Mouse (Mus musculus) kidney, adult 2 months (tissue): ENCODE measurements around the gene Slc29a2.

ENCODE experiments used
- CTCF ChIP-seq: fragments of 200-500 bp; conservative IDR thresholded peaks from 2 replicates; pipeline ENCODE4 v1.5.1; 2011; ENCODE audit warnings: low read depth, mild to moderate bottlenecking, control low read depth, low read length, moderate library complexity, mixed read lengths; ENCODE audit not compliant: insufficient read depth, insufficient read length
- POLR2A ChIP-seq: fragments of 200-500 bp; IDR thresholded peaks from one replicate; pipeline ENCODE4 v1.6.1; 2011; ENCODE audit warnings: low read depth, low read length, control low read depth

- TF ChIP-seq CTCF (no peak), POLR2A (no peak)
Measured at GRCm38 (mm10) chr19:5071077-5071476, 47.4 kb downstream of the Slc29a2 start.
